Mouse (Mus musculus): ENCODE data around the gene Ccdc12.

Ccdc12 gene

DNA sequence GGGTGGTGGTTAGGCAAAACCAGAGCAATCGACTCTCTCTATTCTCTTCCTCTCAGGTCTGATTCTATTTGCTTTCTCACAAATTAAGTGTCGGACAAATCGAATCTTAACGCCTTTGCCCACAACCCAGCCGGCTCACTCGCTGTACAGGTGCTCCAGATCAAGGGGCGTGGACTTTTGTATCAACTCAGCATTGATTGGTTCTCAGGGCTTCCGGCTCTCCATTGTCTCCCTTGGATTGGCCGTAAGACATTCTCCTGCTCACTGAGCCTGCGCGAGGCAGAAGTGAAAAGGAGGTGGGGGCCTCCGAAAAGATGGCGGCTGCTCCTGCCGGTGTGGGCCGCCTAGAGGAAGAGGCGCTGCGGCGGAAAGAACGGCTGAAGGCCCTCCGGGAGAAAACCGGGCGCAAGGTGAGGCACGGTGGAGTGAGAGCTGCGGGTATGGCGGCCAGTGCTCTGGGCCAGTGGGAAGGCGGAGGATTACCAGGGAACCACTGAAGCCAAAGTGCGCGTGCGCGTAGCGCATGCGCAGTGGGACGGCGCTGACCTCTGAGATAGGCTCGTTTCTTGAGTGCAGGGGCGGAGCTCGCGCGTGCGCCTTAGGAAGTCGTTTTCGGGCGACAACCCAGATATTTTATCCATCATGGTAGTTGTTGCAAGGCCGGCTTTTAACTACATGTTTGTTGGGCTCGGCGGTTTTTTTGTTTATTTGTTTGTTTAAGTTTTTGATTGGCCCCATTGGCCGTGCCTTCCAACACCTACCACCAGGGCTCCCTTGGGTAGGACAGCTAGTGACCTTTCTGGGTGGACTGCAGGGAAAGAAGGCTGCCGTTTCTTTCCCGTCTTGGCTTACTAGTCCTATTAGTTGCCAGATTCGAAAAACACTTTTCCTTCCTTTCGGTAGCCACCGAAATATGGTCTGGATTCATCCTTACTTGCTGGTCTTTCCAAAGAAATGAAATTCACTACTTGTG lies at the start of gene Ccdc12:
TSS of gene Ccdc12 (plus strand) at position 255 of the 973 bp plus-strand sequence.
- DNase-seq, result peak; percentile 96

DNA sequence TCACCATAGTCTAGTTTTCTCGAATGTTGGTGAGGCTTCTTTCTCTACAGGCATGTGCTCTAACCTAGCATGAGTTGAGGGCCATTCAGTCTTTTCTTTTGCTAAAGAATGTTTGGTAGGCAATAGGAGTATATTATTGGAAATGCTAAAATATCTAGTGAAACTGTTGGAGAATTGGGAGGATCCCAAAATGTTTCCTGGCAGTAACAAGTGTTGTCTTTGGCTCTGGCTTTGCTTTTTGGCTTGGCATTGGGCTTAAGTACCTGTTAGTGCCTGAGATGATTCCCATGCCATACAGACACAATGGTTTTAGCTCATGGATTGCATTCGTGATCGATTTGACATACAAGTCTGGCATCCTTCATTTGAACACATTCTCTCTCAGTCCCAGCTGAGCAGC lies 44.8 kb upstream of the Ccdc12 start:
- no peak for DNase-seq

DNA sequence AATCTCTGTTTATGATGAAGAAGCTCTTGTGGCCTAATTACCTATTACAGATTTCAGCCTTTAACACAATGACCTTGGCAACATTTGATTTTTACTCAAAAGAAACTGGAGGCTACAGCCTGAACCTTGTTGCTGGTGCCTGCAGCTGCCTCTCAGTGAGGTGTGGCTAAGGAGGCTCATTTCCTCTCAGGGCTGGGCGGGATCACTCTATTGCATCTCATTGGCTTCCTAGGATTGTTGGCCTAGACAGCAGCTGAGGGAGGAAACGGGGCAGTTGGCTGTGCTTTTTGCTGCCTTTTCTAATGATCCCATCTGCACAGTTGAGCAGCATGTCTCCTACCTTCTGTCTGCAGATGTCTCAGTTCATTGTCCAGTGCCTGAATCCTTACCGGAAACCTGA lies 39.2 kb upstream of the Ccdc12 start:
- DNase-seq, result no peak

DNA sequence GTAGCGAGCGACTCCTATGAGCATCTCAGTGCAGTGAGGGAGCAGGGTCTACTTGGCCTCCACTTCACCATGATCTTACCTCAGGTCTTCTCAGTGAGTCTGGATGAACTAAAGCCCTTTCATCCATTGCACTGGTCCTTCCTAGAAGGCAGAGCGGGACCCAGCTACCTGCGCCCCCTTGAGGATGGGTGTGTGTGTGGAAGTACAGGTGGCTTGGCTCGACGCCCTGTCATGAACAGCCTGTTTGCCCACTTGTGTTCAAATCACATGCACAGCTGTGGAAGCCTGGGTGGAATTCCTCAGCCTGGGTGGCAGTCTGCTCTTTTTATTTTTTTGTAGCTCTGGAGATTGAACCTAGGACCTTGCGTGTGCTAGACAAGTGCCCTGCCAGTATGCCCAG lies 36.1 kb upstream of the Ccdc12 start:
- DNase-seq, result no peak

DNA sequence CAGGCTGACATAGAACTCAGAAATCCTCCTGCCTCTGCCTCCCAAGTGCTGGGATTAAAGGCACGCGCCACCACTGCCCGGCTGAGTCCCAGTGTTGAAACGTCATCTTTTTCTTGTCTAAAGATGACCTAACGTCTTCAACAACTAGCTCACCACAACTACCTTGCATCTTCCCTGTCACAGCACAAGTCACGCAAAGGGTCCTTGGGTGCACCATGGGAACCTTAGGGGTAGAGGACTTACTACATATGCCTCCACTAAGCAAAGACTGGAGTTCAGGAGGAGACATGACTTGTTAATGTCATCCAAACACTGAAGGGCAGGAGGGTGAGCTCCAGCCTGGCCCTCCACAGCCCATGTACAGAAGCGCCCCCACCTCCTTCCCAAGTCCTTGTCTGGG lies 35.6 kb upstream of the Ccdc12 start:
- no peak for DNase-seq

DNA sequence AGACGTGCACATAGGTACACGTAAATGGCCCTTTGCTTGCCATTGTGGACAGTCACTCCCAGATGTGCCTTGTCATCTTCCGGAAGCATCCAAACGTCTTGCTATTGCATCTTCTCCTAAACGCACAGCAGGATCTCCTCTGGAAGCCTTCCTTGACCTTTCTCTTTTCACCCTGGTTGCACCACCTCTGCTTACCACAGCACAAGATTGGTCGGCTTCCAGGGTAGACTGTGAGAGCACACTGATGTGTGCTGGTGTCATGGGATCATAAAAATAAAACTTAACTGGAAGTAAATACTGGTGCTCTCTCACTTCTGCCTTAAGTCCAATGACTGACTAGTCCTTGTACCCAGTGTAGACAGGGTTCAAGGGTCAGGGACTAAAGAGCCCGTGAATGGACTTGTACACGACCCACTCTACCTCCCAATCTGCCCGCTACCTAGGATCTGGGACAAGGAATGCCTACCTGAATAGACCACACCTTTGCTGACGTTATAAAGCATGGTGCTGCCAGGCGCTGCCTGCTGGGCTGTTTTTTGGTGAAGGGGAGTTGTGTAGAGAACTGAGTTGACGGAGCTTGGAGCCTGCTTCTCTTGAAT lies 33.6 kb upstream of the Ccdc12 start:
- no peak for DNase-seq

DNA sequence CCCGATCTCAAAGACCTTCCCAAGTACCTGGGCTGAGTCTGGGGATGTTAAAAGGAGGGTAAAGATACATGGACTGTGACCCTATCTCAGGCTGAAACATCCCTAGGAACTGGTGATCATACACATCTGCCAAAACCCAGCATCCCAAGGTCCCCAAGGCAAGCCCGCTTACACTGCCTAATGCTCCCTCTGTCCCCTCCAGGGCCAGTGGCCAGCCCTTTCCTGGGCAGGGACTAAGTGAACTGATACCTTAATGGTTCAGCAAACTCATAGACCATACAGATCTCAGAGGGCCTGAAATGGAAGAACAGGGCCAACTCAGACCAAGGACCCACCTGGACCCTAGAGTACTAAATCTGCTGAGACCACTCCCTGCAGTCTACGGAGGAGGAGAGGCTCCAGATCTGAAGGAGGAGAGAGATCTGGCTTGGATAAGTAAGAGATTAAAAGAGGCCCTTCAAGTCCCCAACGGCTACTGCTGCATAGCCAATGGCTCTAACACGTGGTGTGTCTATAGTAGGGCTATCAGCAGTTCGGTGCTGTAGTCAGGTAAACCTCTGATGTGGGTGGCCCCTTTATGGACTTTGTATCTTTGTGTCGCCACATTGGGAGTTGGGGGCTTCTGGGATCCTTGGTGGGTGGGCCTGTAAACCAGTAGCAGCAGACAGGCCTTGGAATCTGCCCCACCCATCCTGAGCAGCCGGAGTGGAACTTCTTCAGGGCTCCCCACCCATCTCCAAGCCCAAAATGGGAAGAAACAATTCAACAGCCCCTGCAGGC lies 32.7 kb upstream of the Ccdc12 start:
- DNase-seq, result no peak

DNA sequence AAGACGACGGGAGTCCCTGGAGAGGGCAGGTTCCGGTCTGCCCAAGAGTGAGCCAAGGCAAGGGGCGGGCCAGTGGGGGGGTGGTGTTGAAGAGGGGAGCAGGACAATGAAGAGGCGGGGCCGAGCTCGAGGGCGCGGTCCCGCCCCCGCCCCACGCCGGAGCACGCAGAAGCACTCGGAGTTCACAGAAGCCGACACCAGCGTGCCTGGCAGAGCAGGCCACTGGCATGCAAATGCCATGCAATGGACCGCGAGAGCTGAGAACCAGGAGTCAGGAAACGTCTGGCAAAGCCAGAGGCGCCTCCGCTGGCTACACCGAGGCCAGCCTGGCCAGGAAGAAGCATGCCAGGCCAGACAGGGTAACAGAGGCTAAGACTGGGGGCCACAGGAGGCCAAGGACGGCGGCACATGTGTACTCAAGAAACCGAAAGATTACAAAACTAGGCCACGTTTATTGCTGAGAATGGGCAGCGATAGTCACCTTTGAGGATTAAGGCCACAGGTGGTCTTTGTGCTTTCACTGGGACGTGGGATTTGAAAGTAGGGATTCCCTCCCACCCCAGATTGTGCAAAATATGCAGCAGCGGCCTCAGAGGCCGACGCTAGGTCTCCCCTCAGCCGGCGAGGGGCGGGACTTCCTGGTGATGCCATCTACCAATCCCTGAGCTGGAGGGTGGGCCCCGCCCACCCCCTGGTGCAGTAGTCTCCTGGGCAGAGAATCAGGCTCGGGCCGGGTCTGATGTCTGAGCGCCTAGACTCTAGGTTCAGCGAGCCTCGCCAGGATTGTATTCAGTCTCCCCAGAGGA lies 31.7 kb upstream of the Ccdc12 start, which contains the start of gene Nradd:
TSS of gene Nradd (minus strand) at position 92 of the 806 bp plus-strand sequence.
- DNase-seq, result peak; percentile 92

DNA sequence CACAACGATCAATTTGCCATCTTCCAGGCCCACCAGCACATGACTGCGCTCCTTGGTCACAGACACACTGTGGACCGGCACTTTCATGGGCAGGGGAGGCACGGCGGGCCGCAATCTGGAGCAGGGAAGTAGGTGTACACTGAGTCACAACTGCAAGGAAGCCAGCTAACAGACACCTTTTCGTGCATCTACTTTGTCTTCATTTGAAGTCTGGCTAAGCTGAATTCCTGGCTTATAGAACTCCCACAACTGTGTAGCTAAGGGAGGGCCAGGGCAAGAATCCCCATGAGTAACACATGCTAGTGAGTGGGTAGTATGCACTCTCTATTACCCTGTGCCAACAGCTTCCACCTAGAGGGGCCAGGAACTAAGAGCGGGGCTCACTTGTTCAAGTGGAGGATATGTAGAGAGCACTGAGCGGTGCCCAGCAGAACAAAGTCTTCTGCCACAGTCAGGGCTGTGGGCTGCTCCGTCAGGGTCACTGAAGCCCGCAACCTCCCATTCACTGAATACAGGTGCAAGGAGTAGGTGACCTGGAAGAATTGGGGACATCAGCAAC lies 30.9 kb upstream of the Ccdc12 start:
- DNase-seq, result peak; percentile 35

DNA sequence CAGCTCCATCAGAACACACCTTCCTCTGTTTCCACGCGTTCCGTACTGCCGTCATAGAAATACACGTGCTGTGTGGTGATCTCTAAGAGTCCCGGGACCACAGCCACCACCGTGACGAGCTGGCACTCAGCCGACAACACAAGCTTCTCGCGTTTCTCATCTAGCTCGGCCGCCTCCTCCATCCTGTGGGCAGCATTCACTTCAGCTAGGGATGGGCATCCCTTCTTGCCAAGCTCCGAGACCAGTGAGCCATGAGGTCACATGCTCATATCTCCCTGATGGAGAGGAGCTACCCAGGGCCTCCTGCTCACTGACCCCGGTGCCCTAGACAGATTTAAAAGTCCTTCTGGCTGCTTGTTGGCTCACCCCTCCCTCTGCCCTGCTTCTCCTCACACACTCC lies 26.1 kb upstream of the Ccdc12 start:
- no peak for DNase-seq

DNA sequence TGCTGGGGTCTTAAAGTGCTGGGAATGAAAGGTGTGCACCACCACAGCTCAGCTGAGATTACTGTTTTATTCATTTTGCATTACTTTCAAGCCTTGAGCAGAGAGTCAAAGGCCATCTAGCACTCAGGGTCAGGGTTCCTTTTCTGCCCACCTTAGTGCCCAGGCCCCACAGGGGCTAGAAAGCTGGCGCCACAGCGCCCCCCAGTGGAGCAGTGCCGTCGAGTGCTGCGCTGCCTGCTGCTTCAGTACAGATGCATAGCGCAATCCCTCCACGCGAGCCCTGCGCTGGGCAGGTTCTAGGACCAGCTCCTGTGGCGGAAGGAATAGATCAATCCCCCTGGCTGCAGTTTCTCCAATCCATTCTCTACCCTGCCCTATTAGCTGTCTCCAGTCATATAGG lies 25.1 kb upstream of the Ccdc12 start:
- DNase-seq, result no peak

DNA sequence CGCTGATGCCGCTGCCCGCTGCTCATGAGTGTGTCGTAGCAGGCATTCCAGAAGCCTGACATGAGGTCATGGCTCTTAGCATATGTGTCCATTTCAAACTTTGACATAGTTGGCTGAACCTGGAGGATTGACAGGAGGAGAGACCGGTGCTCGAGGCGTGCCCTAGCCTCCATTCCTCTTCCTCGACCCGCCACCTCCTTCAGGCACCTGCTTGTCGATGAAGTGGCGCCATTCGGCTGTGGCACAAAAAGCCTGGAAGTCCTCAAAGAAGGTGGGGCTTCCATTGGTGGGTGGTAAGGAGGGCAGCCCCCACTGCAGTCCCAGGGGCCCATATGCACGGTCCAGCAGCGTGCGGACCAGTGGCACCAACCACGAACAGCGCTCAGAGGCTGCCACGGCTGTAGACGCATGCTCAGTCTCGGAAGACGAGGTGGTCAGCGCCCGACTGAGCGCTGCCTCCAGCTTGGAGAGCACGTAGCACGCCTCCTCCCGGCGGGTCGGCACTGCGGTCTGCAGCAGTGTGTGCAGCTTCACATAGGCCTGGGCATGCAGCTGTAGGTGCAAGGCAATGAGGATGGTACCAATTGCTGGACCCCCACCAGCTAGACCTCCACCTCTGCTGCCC lies 24.5 kb upstream of the Ccdc12 start:
- DNase-seq, result no peak

DNA sequence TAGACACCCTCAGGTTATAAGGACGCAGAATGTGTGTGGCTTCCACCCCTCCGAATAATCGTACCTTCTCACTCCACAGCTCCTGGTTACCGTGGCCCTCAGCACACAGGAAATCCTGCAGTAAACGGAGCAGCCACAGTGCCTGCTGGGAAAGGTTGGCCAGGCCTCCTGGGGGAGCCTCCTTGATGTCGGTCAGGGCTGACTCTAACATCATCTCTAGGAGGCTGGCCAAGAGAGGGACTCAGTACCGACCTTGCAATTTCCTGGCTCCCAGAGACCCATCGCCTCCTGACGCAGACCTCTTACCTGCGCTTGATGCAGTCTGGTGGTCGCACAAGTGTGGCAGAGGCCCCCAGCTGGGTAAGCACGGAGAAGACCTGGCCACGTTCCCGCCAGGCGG lies 23.6 kb upstream of the Ccdc12 start:
- DNase-seq, result no peak

DNA sequence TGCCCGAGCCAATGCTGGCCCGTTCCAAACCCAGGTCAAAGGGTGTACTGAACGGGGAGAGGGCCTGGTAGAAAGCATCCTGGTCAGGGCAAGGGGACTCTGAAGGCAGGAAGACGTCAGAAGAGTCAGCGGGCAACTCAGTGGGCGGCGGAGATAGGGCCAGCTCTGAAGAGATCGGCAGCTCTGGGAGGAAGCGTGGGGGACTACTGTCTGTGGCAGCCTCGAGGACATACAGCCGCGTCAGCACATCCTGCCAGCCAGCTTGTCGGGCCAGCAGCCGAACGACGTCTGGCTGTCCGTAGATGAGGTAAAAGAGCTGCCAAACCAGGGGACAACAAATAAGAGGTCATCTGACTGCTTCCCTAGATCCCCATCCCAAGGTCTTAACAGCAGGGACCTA lies 22.4 kb upstream of the Ccdc12 start:
- no peak for DNase-seq

DNA sequence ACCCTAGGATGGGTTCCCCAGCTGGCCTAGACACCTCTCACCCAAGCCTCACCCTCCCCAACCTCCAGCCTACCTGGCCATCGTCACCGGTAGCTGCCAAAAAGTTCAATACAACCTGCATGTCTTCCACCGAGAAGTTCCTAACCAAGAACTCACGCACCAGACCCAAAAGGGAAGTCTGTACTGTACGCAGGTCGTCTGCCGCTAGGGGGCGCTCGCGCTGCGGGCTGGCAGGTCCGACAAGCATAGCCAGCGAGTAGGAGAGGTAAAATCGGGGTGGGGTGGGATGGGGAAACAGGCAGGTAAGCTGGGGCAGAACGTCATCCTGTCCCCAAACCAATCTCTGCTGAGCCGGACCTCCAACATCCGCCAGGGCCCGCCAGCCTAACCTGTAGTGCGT lies 21.1 kb upstream of the Ccdc12 start:
- DNase-seq, result peak; percentile 80

DNA sequence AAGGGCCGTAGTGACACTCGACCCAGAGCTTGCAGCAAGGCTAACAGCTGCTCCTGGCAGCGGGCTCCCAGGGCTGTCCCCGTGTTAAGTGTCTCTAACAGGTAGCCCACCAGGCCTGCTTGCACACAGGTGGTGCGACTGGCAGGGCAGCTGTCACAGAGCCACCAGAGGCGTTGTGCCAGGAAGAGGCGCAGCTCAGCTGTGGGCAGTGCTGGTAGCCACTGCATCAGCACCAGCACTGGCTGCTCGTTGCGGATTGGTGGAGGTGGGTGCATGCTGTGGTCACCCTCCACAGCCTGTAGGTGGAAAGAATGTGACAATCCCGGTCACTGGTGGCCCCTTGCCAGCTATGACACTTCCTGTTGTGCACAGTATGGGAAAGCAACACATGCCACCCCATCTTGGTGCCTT lies 17.7 kb upstream of the Ccdc12 start:
- DNase-seq, result no peak

DNA sequence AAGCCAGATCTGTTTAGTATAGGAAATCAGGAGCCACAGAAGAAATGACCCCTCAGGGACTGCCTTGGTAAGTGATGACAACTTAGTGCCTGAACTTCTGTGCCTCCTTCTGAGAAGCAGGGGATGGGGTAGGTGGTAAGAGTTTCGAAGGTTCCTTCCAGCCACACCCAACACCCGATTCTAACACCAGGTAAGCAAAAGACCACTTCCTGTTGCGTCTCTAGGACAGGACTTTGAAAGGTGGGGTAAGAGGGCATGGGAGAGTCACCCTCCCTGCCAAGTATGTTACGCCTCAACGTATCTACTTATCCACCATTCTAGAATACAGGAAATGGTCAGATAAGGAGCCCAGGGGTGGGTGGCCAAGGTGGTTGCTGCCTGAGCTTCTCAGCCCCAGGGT lies 15.3 kb upstream of the Ccdc12 start:
- DNase-seq, result no peak

DNA sequence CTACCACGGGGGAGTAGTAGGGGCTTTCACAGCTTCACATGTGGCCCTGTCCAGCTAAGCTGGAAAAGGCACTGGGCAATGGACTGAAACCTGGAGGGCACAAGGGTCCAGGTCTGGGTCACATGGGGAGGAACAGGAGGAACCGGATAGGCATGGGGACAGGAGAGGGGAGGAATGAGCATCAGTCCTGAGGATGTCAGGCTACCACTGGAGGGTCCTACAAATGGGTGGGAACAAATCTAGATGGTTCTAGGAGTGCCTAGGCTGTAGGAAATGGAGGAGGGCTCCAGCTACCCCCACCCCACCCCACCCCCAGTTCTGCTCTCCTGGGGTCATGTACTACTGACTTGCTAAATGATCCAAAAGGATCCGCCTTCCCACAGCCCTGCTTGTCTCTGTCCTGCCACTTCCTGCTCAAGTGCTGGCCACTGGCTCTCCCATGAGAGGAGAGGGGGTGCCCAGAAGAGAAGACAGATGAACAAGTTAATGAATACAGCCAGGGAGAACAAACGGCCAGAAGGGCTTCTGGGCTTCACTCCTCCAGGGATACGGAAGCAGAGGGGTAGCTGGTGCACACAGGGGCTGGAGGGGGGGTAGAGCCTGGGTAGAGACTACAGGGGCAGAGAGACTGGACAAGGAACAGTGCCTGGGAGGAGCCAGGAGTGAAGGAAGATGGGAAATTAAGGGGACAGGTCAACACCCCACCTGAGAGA lies 13.3 kb upstream of the Ccdc12 start:
- DNase-seq, result no peak

DNA sequence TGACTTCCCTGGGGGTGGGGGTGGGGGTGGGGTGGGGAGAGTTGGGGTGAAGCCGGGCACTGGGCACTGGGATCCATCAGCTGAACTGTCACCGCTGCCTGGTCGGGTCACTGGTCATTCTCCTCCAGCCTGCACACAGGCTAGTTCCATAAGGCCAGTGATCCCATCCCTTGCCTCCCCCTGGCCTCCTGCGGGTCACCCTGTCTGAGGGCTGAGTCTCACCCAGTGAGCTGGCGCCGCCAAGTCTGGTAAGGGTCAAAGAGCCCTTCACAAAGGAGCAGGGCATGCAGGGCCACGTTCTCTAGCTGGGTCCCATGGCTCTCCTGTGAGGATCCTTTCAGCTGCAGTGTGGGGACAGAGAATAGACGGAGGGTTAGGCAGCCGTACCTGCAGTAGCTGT lies 12.5 kb upstream of the Ccdc12 start:
- no peak for DNase-seq

DNA sequence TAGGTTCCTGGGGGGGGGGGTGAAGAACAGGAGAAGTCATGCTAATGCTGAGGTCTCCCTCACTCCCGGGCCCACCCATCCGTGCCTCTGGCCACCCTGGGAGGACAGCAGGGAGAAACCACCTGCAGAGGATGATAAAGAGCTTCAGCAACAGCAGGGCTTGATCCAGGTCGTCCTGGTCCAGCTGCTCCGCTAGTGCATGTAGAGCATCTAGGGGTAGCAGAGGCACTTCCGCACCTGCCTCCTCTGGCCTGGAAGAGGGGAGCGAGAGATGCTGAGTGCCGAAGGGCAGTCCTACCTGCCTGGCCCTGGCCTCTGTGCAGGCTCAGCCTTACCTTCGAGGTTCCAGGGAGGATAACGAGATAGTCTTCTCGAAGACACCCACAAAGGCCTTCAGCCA lies 12.0 kb upstream of the Ccdc12 start:
- DNase-seq, result no peak

DNA sequence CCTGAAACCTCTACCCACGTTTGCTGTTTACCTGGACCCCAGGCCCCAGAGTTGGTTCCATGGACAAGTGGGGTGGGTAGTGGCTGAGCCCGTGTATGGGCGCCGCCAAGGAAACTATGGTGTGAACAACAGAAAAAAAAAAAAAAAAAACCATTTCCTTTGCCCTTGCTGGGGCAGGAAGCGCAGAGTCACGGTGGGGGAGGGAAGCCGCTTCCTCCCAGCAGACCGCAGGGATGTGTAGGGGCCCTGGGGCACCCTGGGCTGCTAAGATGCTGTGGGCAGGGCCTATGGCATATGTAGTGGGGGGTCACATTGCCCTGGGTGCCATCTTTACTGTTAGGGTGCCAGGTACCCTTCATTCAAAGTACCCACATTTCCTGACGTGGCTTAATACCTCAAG lies 11.1 kb upstream of the Ccdc12 start:
- no peak for DNase-seq

Measured in right cerebral cortex, adult 18-20 months (tissue).